Mouse (Mus musculus) 416B (cell line): ENCODE data around the gene Flg.

Experiments
- DNase-seq: peaks from one replicate; pipeline ENCODE4 v3.0.0; 2011; ENCODE audit warnings: low read depth

The Flg gene

DNA sequence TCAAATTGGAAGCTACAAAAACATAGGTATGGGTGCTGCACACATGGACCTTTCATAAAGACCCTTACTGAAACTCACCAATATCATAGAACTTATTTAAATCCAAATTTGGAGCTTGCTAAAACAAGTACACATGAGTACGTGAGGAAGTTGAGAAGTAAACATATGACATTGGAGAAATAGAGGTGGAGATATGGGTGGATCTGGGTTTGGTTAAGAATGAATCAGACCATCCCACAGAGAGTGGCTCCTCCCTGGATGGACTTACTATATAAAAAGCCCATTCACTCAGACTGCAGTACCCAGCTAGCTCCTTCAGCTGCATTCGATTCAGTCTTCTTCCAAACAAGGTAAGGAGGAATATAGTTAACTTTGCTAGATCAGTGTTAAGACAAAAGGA, at the start of gene Flg:
Gene Flg (plus strand): TSS at position 301 of the 400 bp plus-strand sequence.
- no peak for DNase-seq

DNA sequence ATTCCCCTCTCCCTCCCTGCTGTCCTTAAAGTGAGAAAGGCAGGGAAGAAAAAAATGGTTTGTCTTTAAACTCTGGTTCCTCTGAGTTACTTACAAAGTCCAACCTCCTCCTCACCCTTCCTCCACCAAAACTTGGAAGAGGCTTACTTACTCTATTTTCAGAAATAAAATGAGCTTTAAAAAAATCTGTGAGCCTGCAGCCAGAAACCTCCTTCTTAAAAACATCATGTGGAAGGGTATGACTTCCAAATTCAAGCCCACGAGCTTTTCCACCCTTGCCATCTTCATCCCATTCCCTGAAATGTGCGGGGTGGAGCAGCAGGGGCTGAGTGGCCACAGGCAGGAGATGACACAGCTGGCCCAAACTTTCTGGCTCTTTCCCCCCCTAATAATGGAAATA, 24.2 kb downstream of the Flg start:
- DNase-seq = no peak

- DNase-seq = no peak
Observed at GRCm38 (mm10) chr3:93299832-93300231, 26.5 kb downstream of the Flg start.

- DNase-seq = no peak
Observed at GRCm38 (mm10) chr3:93301896-93302295, 28.6 kb downstream of the Flg start.

GRCm38 (mm10) chr3:93306142-93306541, 32.8 kb downstream of the Flg start:
- DNase-seq = peak; percentile 46

- DNase-seq = peak; percentile 15
Observed at GRCm38 (mm10) chr3:93311371-93311770, 38.0 kb downstream of the Flg start.

- DNase-seq = peak; percentile 24
Observed at GRCm38 (mm10) chr3:93314388-93314787, 41.1 kb downstream of the Flg start.

DNA sequence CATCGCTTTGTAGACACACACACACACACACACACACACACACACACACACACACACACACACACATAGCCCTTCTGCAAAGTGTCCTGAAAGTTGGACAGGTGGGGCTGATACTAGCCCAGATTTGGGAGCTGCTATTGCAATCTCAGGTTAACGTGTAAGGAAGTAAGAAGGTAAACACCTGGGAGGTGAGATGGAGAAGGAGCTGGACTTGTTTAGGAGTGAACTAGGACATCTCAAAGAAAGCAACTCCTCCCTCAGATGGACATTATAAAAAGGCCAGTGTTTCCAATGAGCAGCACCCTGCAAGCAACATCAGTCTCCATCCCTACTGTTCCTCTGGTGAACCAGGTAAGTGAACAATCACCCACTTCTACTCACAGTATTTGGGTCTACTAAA, 46.1 kb downstream of the Flg start, which contains the start of gene Hrnr:
Gene Hrnr (plus strand): TSS at position 301 of the 400 bp plus-strand sequence.
- no peak for DNase-seq

GRCm38 (mm10) chr3:93337749-93338148, 64.4 kb downstream of the Flg start:
- DNase-seq = no peak

- no peak for DNase-seq
Observed at GRCm38 (mm10) chr3:93340021-93340420, 66.7 kb downstream of the Flg start.
